Mouse (Mus musculus): ENCODE results near the gene Rragb. TPM values are rescaled to one million over a fixed set of nuclear protein-coding genes. Genes with fewer than 3 reads are reported as not detected.

Rragb gene
- polyA plus RNA-seq (2014; fragmentation: Nextera tagmentation; extraction: Ambion mirVana), result 4.8 and 4.9 TPM in 2 replicates

- Histone ChIP-seq H3K4me3 (ENCODE audit: low read depth, low read length) (peak within 1 kb of the TSS; percentile 44), H3K9me3 (replicated peaks; ENCODE audit: control insufficient read depth, low read length) (no peaks in the 10 kb centered on the region), H3K27ac (replicated peaks; ENCODE audit: low read depth, low read length) (no peak within 1 kb of the TSS), H3K4me1 (ENCODE audit: control insufficient read depth, insufficient read depth, low read length) (no peaks in the 10 kb centered on the region), H3K9ac (replicated peaks; ENCODE audit: low read length) (peak within 1 kb of the TSS; percentile 51), H3K4me2 (ENCODE audit: low read depth, low read length) (peak within 1 kb of the TSS; percentile 46), H3K27me3 (ENCODE audit: control insufficient read depth, insufficient read depth, low read length) (no peaks in the 10 kb centered on the region; the same call in 1 of the 2 replicates), H3K36me3 (replicated peaks; ENCODE audit: control insufficient read depth, insufficient read depth, low read depth, low read length) (no peaks in the 10 kb centered on the region)
- ATAC-seq (replicated peaks; ENCODE audit: insufficient number of reproducible peaks, low FRiP score, low TSS enrichment, low read depth) (peak; percentile 97), DNase-seq (ENCODE audit: low spot score) (peak; percentile 80)
- 14% methylated on average over 47 of the region's 47 CpGs for WGBS
These were observed at the start of gene Rragb for GRCm38 (mm10) chrX:153139734-153140515. Gene Rragb, plus strand, starts transcription at chrX:153139981.

GRCm38 (mm10) chrX:153118486-153118885 lies 21.3 kb upstream of the Rragb start, which contains the start of gene Foxr2:
Gene Foxr2, plus strand, starts transcription at chrX:153118786.
- no peak within 1 kb of the TSS for H3K4me3 ChIP-seq (ENCODE audit: low read depth, low read length)
- no peak within 1 kb of the TSS for H3K9ac ChIP-seq (replicated peaks; ENCODE audit: low read length)
- DNase-seq (ENCODE audit: low spot score) (no peak), ATAC-seq (replicated peaks; ENCODE audit: insufficient number of reproducible peaks, low FRiP score, low TSS enrichment, low read depth) (no peak)
- H3K27me3 ChIP-seq (ENCODE audit: control insufficient read depth, insufficient read depth, low read length), result no peaks in the 10 kb centered on the region
- no peak within 1 kb of the TSS for H3K4me2 ChIP-seq (ENCODE audit: low read depth, low read length)
- no peaks in the 10 kb centered on the region for H3K9me3 ChIP-seq (replicated peaks; ENCODE audit: control insufficient read depth, low read length)
- H3K4me1 ChIP-seq (ENCODE audit: control insufficient read depth, insufficient read depth, low read length), result no peaks in the 10 kb centered on the region
- H3K36me3 ChIP-seq (replicated peaks; ENCODE audit: control insufficient read depth, insufficient read depth, low read depth, low read length), result no peaks in the 10 kb centered on the region
- H3K27ac ChIP-seq (replicated peaks; ENCODE audit: low read depth, low read length), result no peak within 1 kb of the TSS
- 0% methylated on average over 2 of the region's 3 CpGs for WGBS

DNA sequence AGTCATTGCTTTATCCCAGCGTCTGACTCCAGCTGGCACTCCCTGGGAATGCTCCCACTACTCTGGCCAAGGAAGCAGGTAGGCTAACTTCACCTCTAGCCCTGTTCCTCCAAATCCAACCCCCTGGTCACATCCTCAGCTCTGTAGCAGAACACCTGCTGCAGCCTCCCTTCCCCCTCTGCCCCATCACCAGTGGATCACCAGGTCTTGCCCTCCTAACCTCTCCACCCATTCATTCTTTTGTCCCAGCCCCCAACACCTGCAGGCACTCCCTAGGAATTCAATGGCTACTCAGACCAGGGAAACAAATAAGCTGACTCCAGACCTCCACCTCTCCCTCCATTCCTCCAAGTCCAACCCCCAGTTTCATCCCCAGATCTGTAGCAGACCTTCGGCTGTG lies 20.8 kb upstream of the Rragb start:
- DNase-seq (ENCODE audit: low spot score) (no peak), ATAC-seq (replicated peaks; ENCODE audit: insufficient number of reproducible peaks, low FRiP score, low TSS enrichment, low read depth) (no peak)
- Histone ChIP-seq H3K36me3 (replicated peaks; ENCODE audit: control insufficient read depth, insufficient read depth, low read depth, low read length) (no peaks in the 10 kb centered on the region), H3K4me1 (ENCODE audit: control insufficient read depth, insufficient read depth, low read length) (no peaks in the 10 kb centered on the region), H3K4me2 (ENCODE audit: low read depth, low read length) (no peak overlapping the region), H3K9me3 (replicated peaks; ENCODE audit: control insufficient read depth, low read length) (no peaks in the 10 kb centered on the region), H3K27ac (replicated peaks; ENCODE audit: low read depth, low read length) (no peak overlapping the region), H3K9ac (replicated peaks; ENCODE audit: low read length) (no peak overlapping the region), H3K27me3 (ENCODE audit: control insufficient read depth, insufficient read depth, low read length) (no peaks in the 10 kb centered on the region), H3K4me3 (ENCODE audit: low read depth, low read length) (no peak overlapping the region)
- WGBS, result 34% methylated on average over 2 of the region's 2 CpGs

GRCm38 (mm10) chrX:153142656-153143055 lies 2.9 kb downstream of the Rragb start:
- H3K4me1 ChIP-seq (ENCODE audit: control insufficient read depth, insufficient read depth, low read length), result no peaks in the 10 kb centered on the region

GRCm38 (mm10) chrX:153151766-153152165 lies 12.0 kb downstream of the Rragb start:
- DNase-seq (ENCODE audit: low spot score) (no peak), ATAC-seq (replicated peaks; ENCODE audit: insufficient number of reproducible peaks, low FRiP score, low TSS enrichment, low read depth) (no peak)
- Histone ChIP-seq H3K4me1 (ENCODE audit: control insufficient read depth, insufficient read depth, low read length) (no peaks in the 10 kb centered on the region), H3K27me3 (ENCODE audit: control insufficient read depth, insufficient read depth, low read length) (no peaks in the 10 kb centered on the region), H3K36me3 (replicated peaks; ENCODE audit: control insufficient read depth, insufficient read depth, low read depth, low read length) (no peaks in the 10 kb centered on the region), H3K9ac (replicated peaks; ENCODE audit: low read length) (no peak overlapping the region), H3K9me3 (replicated peaks; ENCODE audit: control insufficient read depth, low read length) (no peaks in the 10 kb centered on the region), H3K4me2 (ENCODE audit: low read depth, low read length) (no peak overlapping the region), H3K27ac (replicated peaks; ENCODE audit: low read depth, low read length) (no peak overlapping the region), H3K4me3 (ENCODE audit: low read depth, low read length) (no peak overlapping the region)
- WGBS, result 17% methylated on average over 1 of the region's 1 CpGs

More at GRCm38 (mm10) chrX:153142656-153143055, 2.9 kb downstream of the Rragb start:
- no peaks in the 10 kb centered on the region; the same call in 1 of the 2 replicates for H3K27me3 ChIP-seq (ENCODE audit: control insufficient read depth, insufficient read depth, low read length)
- no peaks in the 10 kb centered on the region for H3K9me3 ChIP-seq (replicated peaks; ENCODE audit: control insufficient read depth, low read length)
- H3K9ac ChIP-seq (replicated peaks; ENCODE audit: low read length), result no peak overlapping the region
- DNase-seq (ENCODE audit: low spot score) (no peak), ATAC-seq (replicated peaks; ENCODE audit: insufficient number of reproducible peaks, low FRiP score, low TSS enrichment, low read depth) (no peak)
- H3K36me3 ChIP-seq (replicated peaks; ENCODE audit: control insufficient read depth, insufficient read depth, low read depth, low read length), result no peaks in the 10 kb centered on the region
- WGBS, result 78% methylated on average over 3 of the region's 3 CpGs
- no peak overlapping the region for H3K27ac ChIP-seq (replicated peaks; ENCODE audit: low read depth, low read length)
- no peak overlapping the region for H3K4me3 ChIP-seq (ENCODE audit: low read depth, low read length)
- no peak overlapping the region for H3K4me2 ChIP-seq (ENCODE audit: low read depth, low read length)

- peak; percentile 17 for DNase-seq (ENCODE audit: low spot score)
- H3K4me2 ChIP-seq (ENCODE audit: low read depth, low read length), result no peak overlapping the region
- no peaks in the 10 kb centered on the region for H3K9me3 ChIP-seq (replicated peaks; ENCODE audit: control insufficient read depth, low read length)
- no peaks in the 10 kb centered on the region for H3K36me3 ChIP-seq (replicated peaks; ENCODE audit: control insufficient read depth, insufficient read depth, low read depth, low read length)
- 52% methylated on average over 3 of the region's 3 CpGs for WGBS
- no peak overlapping the region for H3K27ac ChIP-seq (replicated peaks; ENCODE audit: low read depth, low read length)
- no peak overlapping the region for H3K9ac ChIP-seq (replicated peaks; ENCODE audit: low read length)
- no peak overlapping the region for H3K4me3 ChIP-seq (ENCODE audit: low read depth, low read length)
- no peaks in the 10 kb centered on the region for H3K27me3 ChIP-seq (ENCODE audit: control insufficient read depth, insufficient read depth, low read length)
- H3K4me1 ChIP-seq (ENCODE audit: control insufficient read depth, insufficient read depth, low read length), result no peaks in the 10 kb centered on the region
- ATAC-seq (replicated peaks; ENCODE audit: insufficient number of reproducible peaks, low FRiP score, low TSS enrichment, low read depth), result no peak
These were observed 15.5 kb downstream of the Rragb start for GRCm38 (mm10) chrX:153155322-153155721.

DNA sequence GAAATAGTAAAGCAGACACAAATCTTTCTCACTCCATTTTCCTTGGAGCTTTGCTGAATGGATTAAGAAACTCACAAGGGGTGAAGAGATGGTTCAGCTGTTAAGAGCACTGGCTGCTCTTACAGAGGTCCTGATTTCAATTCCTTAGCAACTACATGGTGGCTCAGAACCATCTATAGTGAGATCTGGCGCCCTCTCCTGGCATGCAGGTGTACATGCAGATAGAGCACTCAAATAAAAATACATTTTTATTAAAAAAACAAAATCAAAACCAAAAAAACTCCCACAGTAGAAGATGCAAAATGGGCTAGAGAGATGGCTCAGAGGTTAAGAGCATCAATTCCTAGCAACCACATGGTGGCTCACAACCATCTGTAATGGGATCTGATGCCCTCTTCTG lies 35.0 kb downstream of the Rragb start:
- WGBS, result 25% methylated on average over 1 of the region's 1 CpGs
- ATAC-seq (replicated peaks; ENCODE audit: insufficient number of reproducible peaks, low FRiP score, low TSS enrichment, low read depth), result no peak
- no peak overlapping the region for H3K4me3 ChIP-seq (ENCODE audit: low read depth, low read length)
- DNase-seq (ENCODE audit: low spot score), result no peak
- H3K36me3 ChIP-seq (replicated peaks; ENCODE audit: control insufficient read depth, insufficient read depth, low read depth, low read length), result no peaks in the 10 kb centered on the region
- H3K4me2 ChIP-seq (ENCODE audit: low read depth, low read length), result no peak overlapping the region
- H3K27me3 ChIP-seq (ENCODE audit: control insufficient read depth, insufficient read depth, low read length), result no peaks in the 10 kb centered on the region
- H3K4me1 ChIP-seq (ENCODE audit: control insufficient read depth, insufficient read depth, low read length), result no peaks in the 10 kb centered on the region
- H3K27ac ChIP-seq (replicated peaks; ENCODE audit: low read depth, low read length), result no peak overlapping the region
- no peak overlapping the region for H3K9ac ChIP-seq (replicated peaks; ENCODE audit: low read length)
- no peaks in the 10 kb centered on the region for H3K9me3 ChIP-seq (replicated peaks; ENCODE audit: control insufficient read depth, low read length)

- DNase-seq (ENCODE audit: low spot score) (no peak), ATAC-seq (replicated peaks; ENCODE audit: insufficient number of reproducible peaks, low FRiP score, low TSS enrichment, low read depth) (no peak)
- no peak overlapping the region for H3K4me2 ChIP-seq (ENCODE audit: low read depth, low read length)
- no peak overlapping the region for H3K4me3 ChIP-seq (ENCODE audit: low read depth, low read length)
- H3K9me3 ChIP-seq (replicated peaks; ENCODE audit: control insufficient read depth, low read length), result no peaks in the 10 kb centered on the region
- no peaks in the 10 kb centered on the region for H3K4me1 ChIP-seq (ENCODE audit: control insufficient read depth, insufficient read depth, low read length)
- H3K27me3 ChIP-seq (ENCODE audit: control insufficient read depth, insufficient read depth, low read length), result no peaks in the 10 kb centered on the region
- no peak overlapping the region for H3K9ac ChIP-seq (replicated peaks; ENCODE audit: low read length)
- H3K36me3 ChIP-seq (replicated peaks; ENCODE audit: control insufficient read depth, insufficient read depth, low read depth, low read length), result no peaks in the 10 kb centered on the region
- no peak overlapping the region for H3K27ac ChIP-seq (replicated peaks; ENCODE audit: low read depth, low read length)
- 81% methylated on average over 2 of the region's 2 CpGs for WGBS
These were observed 42.4 kb downstream of the Rragb start for GRCm38 (mm10) chrX:153182221-153182620.

Measured in embryonic facial prominence, embryonic 11.5 days (tissue).